ENCODE assay signal across 8 mouse cellular contexts in the genomic region with DNA sequence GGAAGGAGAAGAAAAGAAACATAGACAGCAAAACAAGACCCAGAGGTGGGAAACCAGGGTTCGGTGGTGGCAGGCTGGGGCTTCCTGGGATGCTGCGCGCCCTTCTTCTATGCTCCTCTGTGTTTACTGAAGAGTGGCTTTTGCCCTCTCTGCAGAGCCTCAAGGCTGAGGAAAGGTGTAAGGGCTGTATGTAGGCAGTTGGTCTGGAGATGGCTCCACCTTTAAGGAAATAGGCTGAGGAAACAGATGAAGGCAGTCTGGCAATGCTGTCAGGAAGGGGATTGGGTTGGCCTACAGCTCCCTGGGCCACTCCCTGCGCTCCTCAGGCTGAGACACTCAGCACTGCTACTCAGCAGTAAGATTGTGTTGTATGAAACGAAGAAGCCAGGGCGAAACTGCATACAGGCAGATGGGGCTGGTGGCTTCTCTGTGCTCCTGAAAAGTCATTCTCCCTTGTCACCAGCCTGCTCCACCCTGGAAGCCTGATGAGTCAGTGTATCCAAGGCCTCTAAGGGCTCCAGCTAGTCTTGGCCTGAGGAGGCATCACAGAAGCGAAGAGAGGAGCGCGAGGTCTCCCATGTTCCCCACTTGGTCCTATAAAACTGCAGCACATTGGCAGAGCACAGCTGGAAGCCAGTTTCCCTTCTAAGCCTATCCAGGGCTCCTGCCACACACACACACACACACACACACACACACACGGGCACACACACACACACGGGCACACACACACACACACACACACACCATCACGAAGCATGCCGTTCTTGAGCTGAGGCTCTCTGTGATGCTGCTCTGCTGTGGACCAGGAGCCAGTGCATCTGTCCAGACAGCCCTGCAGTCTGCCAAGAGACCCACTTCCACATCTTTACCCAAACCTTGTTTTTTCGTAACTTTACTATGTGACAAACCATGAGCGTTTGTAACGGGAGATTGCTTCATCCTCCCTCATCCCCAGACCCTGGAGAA.
DNase-seq lines count a peak whose midpoint lies in the region; ATAC-seq and TF ChIP-seq lines count a peak whose summit lies in the region.

No protein-coding gene starts in this region.

- 50% methylated on average over 16 of the region's 16 CpGs for WGBS in forebrain, embryonic 13.5 days

- no peak for TF ChIP-seq CTCF in layer of hippocampus, adult 2 months (conservative IDR thresholded peaks at IDR 0.05)

- H3K27me3 ChIP-seq in forebrain, embryonic 13.5 days, result no peaks in the 10 kb centered on the region

- peak; percentile 43; the same call in 1 of the 2 replicates for ATAC-seq in forebrain, embryonic 13.5 days
- no peak for ATAC-seq in CD4-positive, CD25-positive, alpha-beta regulatory T cell, adult 4 months

- no peak for DNase-seq in layer of hippocampus, adult 2 months (ENCODE audit: low spot score in 2 of 2)
- DNase-seq in layer of hippocampus, adult 8-10 months (ENCODE audit: low spot score in 2 of 2), result no peak
- peak; percentile 46 for DNase-seq in kidney, postnatal 10 days
- DNase-seq in skeletal muscle tissue, adult 2 months (ENCODE audit: low read depth, low spot score), result peak; percentile 27
- DNase-seq in layer of hippocampus, adult 9-11 months, result no peak
- no peak for DNase-seq in right cerebral cortex, postnatal 14 days

- no peaks in the 10 kb centered on the region for H3K9me3 ChIP-seq in forebrain, embryonic 13.5 days (replicated peaks)

- no peaks in the 10 kb centered on the region for H3K36me3 ChIP-seq in forebrain, embryonic 13.5 days (ENCODE audit: poor library complexity, severe bottlenecking)

- H3K4me3 ChIP-seq in layer of hippocampus, adult 2 months, result no peak overlapping the region
- H3K4me3 ChIP-seq in forebrain, embryonic 13.5 days, result no peak overlapping the region

- peaks cover 15% of the 10 kb centered on the region for H3K4me1 ChIP-seq in forebrain, embryonic 13.5 days

- H3K27ac ChIP-seq in layer of hippocampus, adult 2 months, result 0 out of 2 replicates have a peak overlapping the region, but pooled peaks have one; percentile 14
- no peak overlapping the region for H3K27ac ChIP-seq in forebrain, embryonic 13.5 days

- H3K9ac ChIP-seq in forebrain, embryonic 13.5 days, result no peak overlapping the region

- H3K4me2 ChIP-seq in forebrain, embryonic 13.5 days, result no peak overlapping the region

Comparison
In these comparisons a context has a peak if more than half of its experiments do, and no peak if none do; other contexts are left out.
1. DNase-seq: peak in kidney, postnatal 10 days (single experiment) and skeletal muscle tissue, adult 2 months (single experiment); none in layer of hippocampus, adult 2 months (0 of 2), layer of hippocampus, adult 8-10 months (0 of 2), layer of hippocampus, adult 9-11 months (single experiment) and right cerebral cortex, postnatal 14 days (single experiment).